Mouse (Mus musculus) lung, embryonic 14.5 days (tissue): ENCODE measurements at regions not wholly inside any gene's neighbourhood (a gene's known extent, or its start where the extent isn't known, plus 50 kb on each side); places are given as distances from the start of the nearest gene placed in this dataset.
A peak's percentile ranks its signal among the peaks of the same experiment; 100 is the strongest.

Source experiments
- ATAC-seq: fragments of 200-750 bp; cut with Nextera tagmentation; 2 replicates; pipeline ENCODE4 v1.8.0; 2017; ENCODE audit warnings: mild to moderate bottlenecking, moderate TSS enrichment, moderate library complexity; ENCODE audit not compliant: insufficient read depth
- DNase-seq: peaks from one replicate; pipeline ENCODE4 v3.0.0-alpha.2; 2015
- H3K27ac ChIP-seq: fragments of 300-500 bp; sonication (generic); 2 replicates; pipeline ENCODE4 v1.5.1; 2014; ENCODE audit warnings: low read depth, mild to moderate bottlenecking, moderate library complexity
- H3K27me3 ChIP-seq: fragments of 300-500 bp; sonication (generic); 2 replicates; pipeline ENCODE4 v1.6.1; 2014; ENCODE audit warnings: low read length, control low read depth; ENCODE audit not compliant: insufficient read depth
- H3K36me3 ChIP-seq: fragments of 300-500 bp; sonication (generic); 2 replicates; pipeline ENCODE4 v1.6.1; 2014; ENCODE audit warnings: control low read depth; ENCODE audit not compliant: insufficient read depth
- H3K4me1 ChIP-seq: fragments of 300-500 bp; sonication (generic); 2 replicates; pipeline ENCODE4 v1.6.1; 2014; ENCODE audit warnings: antibody characterized with exemption, control low read depth; ENCODE audit not compliant: insufficient read depth
- H3K4me2 ChIP-seq: fragments of 300-500 bp; sonication (generic); 2 replicates; pipeline ENCODE4 v1.6.1; 2014; ENCODE audit warnings: mild to moderate bottlenecking
- H3K4me3 ChIP-seq: fragments of 300-500 bp; sonication (generic); 2 replicates; pipeline ENCODE4 v1.5.1; 2014; ENCODE audit warnings: low read depth, low read length
- H3K9ac ChIP-seq: fragments of 300-500 bp; sonication (generic); 2 replicates; pipeline ENCODE4 v1.6.1; 2014
- H3K9me3 ChIP-seq: fragments of 300-500 bp; sonication (generic); 2 replicates; pipeline ENCODE4 v1.6.1; 2016; ENCODE audit warnings: low read depth, low read length, control low read depth
- CTCF ChIP-seq: IDR thresholded peaks from 2 replicates; pipeline ENCODE4 v1.5.1; 2016; ENCODE audit warnings: antibody characterized with exemption, low read depth
- WGBS: fragments of 180-500 bp; shearing (Covaris S2); extraction: QIAGEN DNeasy Blood & Tissue Kit; methylation state at CpG from one replicate; pipeline ENCODE4 v1.1.7; 2014; 5-methylcytosine and 5-hydroxymethylcytosine counted together

DNA sequence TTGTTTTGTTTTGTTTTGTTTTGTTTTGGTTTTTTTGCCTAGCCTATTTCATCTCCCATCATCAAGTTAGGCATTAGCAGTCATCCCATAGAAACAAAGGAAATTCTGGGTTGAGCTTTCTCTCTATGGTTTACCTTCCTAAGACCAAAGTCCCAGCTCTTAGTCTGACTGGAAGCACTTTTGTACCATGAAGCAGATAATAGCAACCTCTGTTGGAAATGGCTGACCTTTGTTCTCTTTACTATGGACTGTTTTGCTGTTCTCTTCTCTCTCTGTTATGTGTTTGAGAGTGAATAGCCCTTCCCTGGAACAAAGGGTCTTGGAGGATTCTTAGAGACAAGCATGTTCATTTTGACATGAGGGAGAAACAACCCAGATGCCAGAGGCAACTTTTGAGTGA lies 1681.7 kb upstream of the 5930422O12Rik start:
- Histone ChIP-seq H3K9ac (no peak overlapping the region), H3K4me1 (no peaks in the 10 kb centered on the region), H3K27ac (no peak overlapping the region), H3K9me3 (no peaks in the 10 kb centered on the region), H3K36me3 (no peaks in the 10 kb centered on the region), H3K4me2 (no peak overlapping the region), H3K27me3 (no peaks in the 10 kb centered on the region), H3K4me3 (no peak overlapping the region)
- TF ChIP-seq CTCF = no peak
- ATAC-seq (no peak), DNase-seq (no peak)

GRCm38 (mm10) chr8:31749974-31750373 lies 1678.5 kb upstream of the 5930422O12Rik start:
- Histone ChIP-seq H3K9ac (no peak overlapping the region), H3K27me3 (no peaks in the 10 kb centered on the region), H3K27ac (no peak overlapping the region), H3K9me3 (no peaks in the 10 kb centered on the region), H3K36me3 (no peaks in the 10 kb centered on the region), H3K4me1 (no peaks in the 10 kb centered on the region), H3K4me3 (no peak overlapping the region), H3K4me2 (no peak overlapping the region)
- peak; percentile 85 for DNase-seq
- WGBS = 31% methylated on average over 2 of the region's 2 CpGs
- ATAC-seq = peak; percentile 92
- TF ChIP-seq CTCF = no peak

DNA sequence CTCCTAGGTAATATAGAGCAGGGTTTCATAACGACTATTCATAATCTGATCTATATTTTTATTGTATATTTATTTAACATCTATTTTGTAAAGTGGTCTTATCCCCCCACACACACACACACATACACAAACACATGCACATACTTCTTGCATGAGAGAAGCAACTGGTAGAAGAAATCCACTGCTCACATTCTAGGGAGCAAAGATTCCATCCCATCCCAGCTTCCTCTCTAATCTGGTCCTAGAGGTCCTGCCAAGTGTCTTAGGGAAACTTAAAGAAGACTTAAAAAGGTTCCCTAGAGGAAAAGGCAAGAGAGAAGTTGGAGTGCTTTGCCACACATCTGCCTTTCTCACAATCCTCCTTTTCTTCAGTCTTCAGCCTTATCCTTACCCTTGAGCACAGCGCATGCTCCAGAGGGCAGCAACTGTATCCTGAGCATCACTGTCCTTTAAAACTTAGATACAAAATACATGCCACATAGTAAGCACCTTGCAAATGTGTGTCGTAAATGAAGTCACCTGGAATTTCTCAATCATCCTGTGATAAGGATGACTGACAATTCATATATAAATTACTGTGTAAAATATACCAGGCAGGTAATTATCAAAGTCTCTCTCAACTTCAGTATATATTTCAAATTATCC lies 1677.9 kb upstream of the 5930422O12Rik start:
- Histone ChIP-seq H3K27me3 (no peaks in the 10 kb centered on the region), H3K36me3 (no peaks in the 10 kb centered on the region), H3K27ac (no peak overlapping the region), H3K9me3 (no peaks in the 10 kb centered on the region), H3K9ac (no peak overlapping the region), H3K4me1 (no peaks in the 10 kb centered on the region), H3K4me3 (no peak overlapping the region), H3K4me2 (no peak overlapping the region)
- ATAC-seq (peak; percentile 58; the same call in 1 of the 2 replicates), DNase-seq (no peak)
- 70% methylated on average over 3 of the region's 3 CpGs for WGBS
- no peak for TF ChIP-seq CTCF

DNA sequence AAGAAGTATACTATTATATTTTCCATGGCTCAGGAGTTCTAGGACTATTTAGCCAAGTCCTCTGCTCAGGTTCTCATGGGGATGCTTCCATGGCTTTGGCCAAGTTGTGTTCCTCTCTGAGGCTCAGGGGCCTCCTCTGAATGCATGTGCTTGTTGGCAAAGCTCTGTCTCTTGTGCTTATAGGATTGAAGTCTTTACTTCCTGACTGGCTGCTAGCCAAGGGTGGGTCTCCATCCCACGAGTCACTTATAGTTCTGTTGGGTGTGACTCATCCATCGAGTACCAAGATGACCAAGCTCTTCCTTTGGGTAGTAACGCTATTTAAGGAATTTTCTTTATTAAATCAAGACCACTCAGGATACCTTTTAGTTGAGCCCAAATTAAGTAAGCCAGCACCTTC lies 1672.8 kb upstream of the 5930422O12Rik start:
- DNase-seq (peak; percentile 25), ATAC-seq (no peak)
- Histone ChIP-seq H3K9ac (no peak overlapping the region), H3K4me1 (no peaks in the 10 kb centered on the region), H3K27ac (no peak overlapping the region), H3K4me3 (no peak overlapping the region), H3K27me3 (no peaks in the 10 kb centered on the region), H3K9me3 (no peaks in the 10 kb centered on the region), H3K4me2 (no peak overlapping the region), H3K36me3 (no peaks in the 10 kb centered on the region)
- TF ChIP-seq CTCF = no peak
- 58% methylated on average over 3 of the region's 3 CpGs for WGBS

GRCm38 (mm10) chr8:31762091-31762490 lies 1666.4 kb upstream of the 5930422O12Rik start:
- H3K36me3 ChIP-seq = no peaks in the 10 kb centered on the region
- no peak for DNase-seq
- ATAC-seq = no peak
- H3K27me3 ChIP-seq = no peaks in the 10 kb centered on the region
- no peak overlapping the region for H3K9ac ChIP-seq
- H3K9me3 ChIP-seq = no peaks in the 10 kb centered on the region
- 66% methylated on average over 6 of the region's 6 CpGs for WGBS
- H3K4me2 ChIP-seq = no peak overlapping the region
- H3K4me1 ChIP-seq = no peaks in the 10 kb centered on the region
- H3K27ac ChIP-seq = no peak overlapping the region
- no peak overlapping the region for H3K4me3 ChIP-seq
- TF ChIP-seq CTCF = no peak
